Mouse (Mus musculus): Measurements from ENCODE around the gene Gm40193. TPM values are rescaled to one million over a fixed set of nuclear protein-coding genes. Genes with fewer than 3 reads are reported as not detected.

Gm40193 gene
- polyA plus RNA-seq, 1 experiment: not detected

GRCm38 (mm10) chr11:70516352-70516751 lies 16.4 kb downstream of the Gm40193 start:
- Histone ChIP-seq H3K4me1 (ENCODE audit: control insufficient read depth, insufficient read depth, insufficient read length, low read length) (peaks cover 18% of the 10 kb centered on the region), H3K4me3 (ENCODE audit: low read depth, low read length) (no peak overlapping the region), H3K27me3 (ENCODE audit: control insufficient read depth, insufficient read depth, low read length) (no peaks in the 10 kb centered on the region), H3K36me3 (ENCODE audit: control insufficient read depth, insufficient read depth, low read length) (peaks cover 6% of the 10 kb centered on the region; the same call in 1 of the 2 replicates), H3K27ac (ENCODE audit: insufficient read depth, low read depth, low read length) (no peak overlapping the region)
- 28% methylated on average over 2 of the region's 2 CpGs for WGBS
- TF ChIP-seq CTCF (IDR thresholded peaks at IDR 0.05; ENCODE audit: extremely low read depth, insufficient read length, insufficient replicate concordance, low read depth, low read length): no peak
- TF ChIP-seq POLR2A (IDR thresholded peaks at IDR 0.05; ENCODE audit: low read depth, low read length): no peak

GRCm38 (mm10) chr11:70514288-70514687 lies 18.5 kb downstream of the Gm40193 start, which contains the start of gene Vmo1:
Vmo1 (minus strand) TSS chr11:70514616.
- WGBS: 94% methylated on average over 7 of the region's 7 CpGs
- H3K27me3 ChIP-seq (ENCODE audit: control insufficient read depth, insufficient read depth, low read length): no peaks in the 10 kb centered on the region
- H3K27ac ChIP-seq (ENCODE audit: insufficient read depth, low read depth, low read length): no peak within 1 kb of the TSS

GRCm38 (mm10) chr11:70513520-70513919 lies 19.2 kb downstream of the Gm40193 start:
- 65% methylated on average over 11 of the region's 11 CpGs for WGBS
- H3K27me3 ChIP-seq (ENCODE audit: control insufficient read depth, insufficient read depth, low read length): no peaks in the 10 kb centered on the region
- no peak overlapping the region for H3K27ac ChIP-seq (ENCODE audit: insufficient read depth, low read depth, low read length)
- TF ChIP-seq CTCF (IDR thresholded peaks at IDR 0.05; ENCODE audit: extremely low read depth, insufficient read length, insufficient replicate concordance, low read depth, low read length) (peak; percentile 21; the same call in 1 of the 2 replicates), POLR2A (IDR thresholded peaks at IDR 0.05; ENCODE audit: low read depth, low read length) (no peak)
- H3K36me3 ChIP-seq (ENCODE audit: control insufficient read depth, insufficient read depth, low read length): peaks cover 22% of the 10 kb centered on the region
- H3K4me3 ChIP-seq (ENCODE audit: low read depth, low read length): no peak overlapping the region
- H3K4me1 ChIP-seq (ENCODE audit: control insufficient read depth, insufficient read depth, insufficient read length, low read length): peaks cover 16% of the 10 kb centered on the region

More at GRCm38 (mm10) chr11:70514288-70514687, 18.5 kb downstream of the Gm40193 start, which contains the start of gene Vmo1:
- Histone ChIP-seq H3K4me3 (ENCODE audit: low read depth, low read length) (no peak within 1 kb of the TSS), H3K36me3 (ENCODE audit: control insufficient read depth, insufficient read depth, low read length) (peaks cover 20% of the 10 kb centered on the region), H3K4me1 (ENCODE audit: control insufficient read depth, insufficient read depth, insufficient read length, low read length) (peaks cover 17% of the 10 kb centered on the region)
- TF ChIP-seq POLR2A (IDR thresholded peaks at IDR 0.05; ENCODE audit: low read depth, low read length) (no peak), CTCF (IDR thresholded peaks at IDR 0.05; ENCODE audit: extremely low read depth, insufficient read length, insufficient replicate concordance, low read depth, low read length) (no peak)

- Histone ChIP-seq H3K4me1 (ENCODE audit: control insufficient read depth, insufficient read depth, insufficient read length, low read length) (peaks cover 17% of the 10 kb centered on the region), H3K4me3 (ENCODE audit: low read depth, low read length) (no peak overlapping the region), H3K27me3 (ENCODE audit: control insufficient read depth, insufficient read depth, low read length) (no peaks in the 10 kb centered on the region), H3K27ac (ENCODE audit: insufficient read depth, low read depth, low read length) (no peak overlapping the region), H3K36me3 (ENCODE audit: control insufficient read depth, insufficient read depth, low read length) (peaks cover 22% of the 10 kb centered on the region)
- 79% methylated on average over 7 of the region's 7 CpGs for WGBS
- no peak for TF ChIP-seq CTCF (IDR thresholded peaks at IDR 0.05; ENCODE audit: extremely low read depth, insufficient read length, insufficient replicate concordance, low read depth, low read length)
- TF ChIP-seq POLR2A (IDR thresholded peaks at IDR 0.05; ENCODE audit: low read depth, low read length): no peak
Measured at GRCm38 (mm10) chr11:70512709-70513342, 19.9 kb downstream of the Gm40193 start.

- H3K27me3 ChIP-seq (ENCODE audit: control insufficient read depth, insufficient read depth, low read length): no peaks in the 10 kb centered on the region
- 94% methylated on average over 7 of the region's 7 CpGs for WGBS
- TF ChIP-seq POLR2A (IDR thresholded peaks at IDR 0.05; ENCODE audit: low read depth, low read length) (no peak), CTCF (IDR thresholded peaks at IDR 0.05; ENCODE audit: extremely low read depth, insufficient read length, insufficient replicate concordance, low read depth, low read length) (no peak)
- no peak overlapping the region for H3K4me3 ChIP-seq (ENCODE audit: low read depth, low read length)
- peaks cover 25% of the 10 kb centered on the region for H3K36me3 ChIP-seq (ENCODE audit: control insufficient read depth, insufficient read depth, low read length)
- no peak overlapping the region for H3K27ac ChIP-seq (ENCODE audit: insufficient read depth, low read depth, low read length)
- H3K4me1 ChIP-seq (ENCODE audit: control insufficient read depth, insufficient read depth, insufficient read length, low read length): peaks cover 19% of the 10 kb centered on the region
Measured at GRCm38 (mm10) chr11:70511825-70512224, 20.9 kb downstream of the Gm40193 start.

- H3K27me3 ChIP-seq (ENCODE audit: control insufficient read depth, insufficient read depth, low read length): no peaks in the 10 kb centered on the region
- peaks cover 25% of the 10 kb centered on the region for H3K36me3 ChIP-seq (ENCODE audit: control insufficient read depth, insufficient read depth, low read length)
- TF ChIP-seq CTCF (IDR thresholded peaks at IDR 0.05; ENCODE audit: extremely low read depth, insufficient read length, insufficient replicate concordance, low read depth, low read length) (no peak), POLR2A (IDR thresholded peaks at IDR 0.05; ENCODE audit: low read depth, low read length) (no peak)
- H3K4me1 ChIP-seq (ENCODE audit: control insufficient read depth, insufficient read depth, insufficient read length, low read length): peaks cover 19% of the 10 kb centered on the region
- no peak overlapping the region for H3K27ac ChIP-seq (ENCODE audit: insufficient read depth, low read depth, low read length)
- WGBS: 85% methylated on average over 2 of the region's 2 CpGs
- H3K4me3 ChIP-seq (ENCODE audit: low read depth, low read length): no peak overlapping the region
Measured at GRCm38 (mm10) chr11:70511242-70511641, 21.5 kb downstream of the Gm40193 start.

GRCm38 (mm10) chr11:70509753-70510564 lies 22.8 kb downstream of the Gm40193 start:
- H3K27me3 ChIP-seq (ENCODE audit: control insufficient read depth, insufficient read depth, low read length): no peaks in the 10 kb centered on the region
- H3K36me3 ChIP-seq (ENCODE audit: control insufficient read depth, insufficient read depth, low read length): peaks cover 25% of the 10 kb centered on the region
- H3K4me1 ChIP-seq (ENCODE audit: control insufficient read depth, insufficient read depth, insufficient read length, low read length): peaks cover 19% of the 10 kb centered on the region
- H3K27ac ChIP-seq (ENCODE audit: insufficient read depth, low read depth, low read length): peak overlapping the region; percentile 72
- TF ChIP-seq CTCF (IDR thresholded peaks at IDR 0.05; ENCODE audit: extremely low read depth, insufficient read length, insufficient replicate concordance, low read depth, low read length): peak; percentile 67
- TF ChIP-seq POLR2A (IDR thresholded peaks at IDR 0.05; ENCODE audit: low read depth, low read length): no peak
- H3K4me3 ChIP-seq (ENCODE audit: low read depth, low read length): peak overlapping the region; percentile 51
- WGBS: 13% methylated on average over 19 of the region's 19 CpGs

All from small intestine, adult 2 months (tissue).